Mouse (Mus musculus) lung, adult 2 months (tissue): ENCODE results near the gene Tprg. TPM values are rescaled to one million over a fixed set of nuclear protein-coding genes. Genes with fewer than 3 reads are reported as not detected.

ENCODE experiments used
- DNase-seq: peaks from one replicate; pipeline ENCODE4 v3.0.0; 2022
- H3K4me1 ChIP-seq: fragments of 200-500 bp; 2 replicates; pipeline ENCODE4 v1.6.1; 2011; ENCODE audit warnings: low read length; ENCODE audit not compliant: control insufficient read depth, insufficient read depth
- H3K4me3 ChIP-seq: fragments of 200-500 bp; replicated peaks from 2 replicates; pipeline ENCODE3; 2011; ENCODE audit warnings: low read depth, mild to moderate bottlenecking, control low read depth, low read length; ENCODE audit errors: extremely low read depth
- CTCF ChIP-seq: fragments of 200-500 bp; IDR thresholded peaks from 2 replicates; pipeline ENCODE4 v1.5.1; 2011; ENCODE audit warnings: mild to moderate bottlenecking, low read length, control low read depth; ENCODE audit not compliant: insufficient read depth
- POLR2A ChIP-seq: fragments of 200-500 bp; IDR thresholded peaks from 2 replicates; pipeline ENCODE4 v1.6.1; 2011; ENCODE audit warnings: low read depth, mild to moderate bottlenecking, control low read depth, low read length, borderline replicate concordance; ENCODE audit errors: extremely low read depth
- WGBS: fragments of 180-500 bp; shearing (Covaris S2); methylation state at CpG from one replicate; pipeline ENCODE4 v1.1.7; 2018; 5-methylcytosine and 5-hydroxymethylcytosine counted together
- polyA plus RNA-seq: library from polyadenylated mRNA; depleted of rRNA; stranded (reverse); fragments of >200 nt; gene quantifications from 2 replicates; pipeline ENCODE4 v1.2.3, GENCODE M21; 2012

The Tprg gene
- polyA plus RNA-seq, 1 experiment: 2.6 TPM

DNA sequence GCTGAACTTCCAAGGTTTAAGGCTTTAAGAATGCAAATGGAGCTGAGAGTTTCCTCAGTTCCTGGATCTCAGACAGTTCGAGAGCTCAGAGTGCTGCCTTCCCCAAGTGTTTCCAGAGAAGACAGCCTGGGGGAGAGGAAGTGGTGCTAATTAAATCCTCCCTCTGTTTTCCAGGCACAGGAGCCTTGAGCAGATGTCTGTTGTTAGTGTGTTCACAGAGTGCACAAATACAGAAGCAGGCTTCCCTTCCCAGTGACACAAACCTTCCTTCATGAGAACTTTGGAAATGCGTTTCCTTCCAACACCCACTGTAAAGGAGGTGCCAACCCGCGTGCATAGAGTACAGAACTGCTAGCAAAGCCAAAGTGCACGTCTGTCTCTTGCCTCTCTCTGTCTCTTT is 27.4 kb downstream of the Tprg start:
- no peak for TF ChIP-seq CTCF
- TF ChIP-seq POLR2A: no peak
- WGBS: 68% methylated on average over 5 of the region's 5 CpGs

DNA sequence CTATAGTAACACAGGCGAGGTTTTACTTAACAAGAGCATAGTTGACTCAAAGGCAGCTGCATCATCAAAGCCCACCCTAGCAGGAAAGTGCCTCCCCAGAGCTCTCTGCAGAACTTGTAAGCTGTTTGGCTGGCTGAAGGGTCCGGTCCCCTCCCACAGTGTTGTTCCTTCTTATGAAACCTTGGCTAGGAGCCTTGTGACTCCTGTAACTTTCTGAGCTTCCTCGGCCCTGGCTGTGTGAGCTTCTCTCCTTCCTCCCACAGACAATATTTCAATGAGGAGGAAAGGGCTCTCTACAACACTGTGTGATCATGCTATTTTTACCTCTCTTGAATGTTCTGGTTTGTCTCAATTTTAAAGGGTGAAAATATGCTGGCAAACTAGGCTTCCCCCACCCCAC is 28.5 kb downstream of the Tprg start:
- no peak for TF ChIP-seq CTCF
- TF ChIP-seq POLR2A: no peak
- no peak for DNase-seq
- H3K4me3 ChIP-seq: no peak overlapping the region
- WGBS: 57% methylated on average over 3 of the region's 3 CpGs
- H3K4me1 ChIP-seq: no peaks in the 10 kb centered on the region

More for the DNA sequence above, 27.4 kb downstream of the Tprg start:
- Histone ChIP-seq H3K4me1 (no peaks in the 10 kb centered on the region), H3K4me3 (no peak overlapping the region)
- DNase-seq: no peak

DNA sequence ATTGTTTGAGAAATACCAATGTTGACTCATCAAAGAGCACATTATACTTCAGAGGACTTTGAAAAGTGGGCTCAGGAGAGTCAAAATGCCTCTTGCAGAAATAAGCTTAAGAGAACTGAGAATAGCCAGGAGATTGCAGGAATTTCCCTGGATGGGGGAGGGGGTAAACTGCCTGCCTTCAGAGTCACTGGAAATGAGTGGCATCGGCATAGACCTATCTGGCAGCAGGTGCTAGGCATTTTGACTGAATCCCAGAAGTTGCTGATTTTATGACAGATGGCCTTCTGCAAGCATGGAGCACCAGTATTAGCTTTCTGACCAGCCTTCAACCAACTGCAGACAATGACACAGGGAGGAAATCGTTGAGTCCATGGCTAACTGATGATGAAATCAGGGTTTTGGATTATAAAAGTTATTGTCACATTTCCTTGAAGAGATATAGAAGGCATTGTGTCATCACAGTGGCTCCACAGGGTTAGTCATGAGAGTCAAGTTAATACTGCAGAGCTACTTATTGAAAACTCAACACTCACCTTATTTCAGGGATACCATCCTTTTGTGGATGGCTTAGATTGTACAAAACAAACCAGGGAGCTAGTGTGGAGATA is 39.1 kb downstream of the Tprg start:
- Histone ChIP-seq H3K4me3 (no peak overlapping the region), H3K4me1 (no peaks in the 10 kb centered on the region)
- TF ChIP-seq POLR2A (no peak), CTCF (no peak)
- WGBS: 62% methylated on average over 2 of the region's 2 CpGs
- no peak for DNase-seq

DNA sequence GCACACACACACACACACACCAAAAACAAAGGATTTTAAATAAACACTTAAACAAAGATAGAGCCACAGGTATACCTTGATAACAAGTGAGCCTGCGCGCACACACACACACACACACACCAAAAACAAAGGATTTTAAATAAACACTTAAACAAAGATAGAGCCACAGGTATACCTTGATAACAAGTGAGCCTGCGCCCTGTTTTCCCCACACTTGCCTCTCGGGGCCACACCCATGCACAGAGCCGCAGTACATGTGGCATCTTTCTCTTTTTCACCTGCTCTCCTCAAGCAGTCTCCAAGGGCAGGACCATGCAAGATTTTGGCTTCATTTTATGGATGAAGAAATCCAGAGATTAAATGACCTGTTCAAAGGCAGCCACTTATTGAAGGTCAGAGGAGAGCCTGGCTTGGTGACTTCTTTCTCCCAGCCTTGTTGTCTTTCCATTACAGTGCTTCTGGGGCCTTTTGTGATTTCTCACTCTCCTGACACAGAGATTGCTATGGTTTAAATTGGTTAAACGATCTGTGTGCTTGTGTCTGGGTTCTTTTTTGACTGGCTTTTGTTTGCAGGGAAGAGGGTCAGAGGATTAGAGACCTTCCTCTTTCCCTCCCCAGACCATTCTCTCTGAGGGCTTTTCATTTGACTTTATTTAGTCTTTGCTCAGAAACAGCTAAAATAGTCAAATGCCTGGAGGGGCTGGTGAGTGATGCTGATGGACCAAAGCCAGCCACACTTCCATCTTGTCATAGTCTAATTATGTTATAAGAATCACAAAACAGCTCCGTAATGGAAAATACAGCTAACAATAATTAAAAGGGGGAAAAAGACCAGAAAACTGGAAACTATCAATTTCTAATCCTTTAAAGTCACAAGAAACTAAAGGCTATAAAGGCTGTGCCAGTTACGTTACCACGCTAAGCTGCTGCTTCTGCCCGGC is 46.9 kb downstream of the Tprg start:
- no peak overlapping the region for H3K4me3 ChIP-seq
- no peak for DNase-seq
- TF ChIP-seq POLR2A: no peak
- no peak for TF ChIP-seq CTCF
- H3K4me1 ChIP-seq: no peaks in the 10 kb centered on the region
- WGBS: 79% methylated on average over 10 of the region's 10 CpGs

DNA sequence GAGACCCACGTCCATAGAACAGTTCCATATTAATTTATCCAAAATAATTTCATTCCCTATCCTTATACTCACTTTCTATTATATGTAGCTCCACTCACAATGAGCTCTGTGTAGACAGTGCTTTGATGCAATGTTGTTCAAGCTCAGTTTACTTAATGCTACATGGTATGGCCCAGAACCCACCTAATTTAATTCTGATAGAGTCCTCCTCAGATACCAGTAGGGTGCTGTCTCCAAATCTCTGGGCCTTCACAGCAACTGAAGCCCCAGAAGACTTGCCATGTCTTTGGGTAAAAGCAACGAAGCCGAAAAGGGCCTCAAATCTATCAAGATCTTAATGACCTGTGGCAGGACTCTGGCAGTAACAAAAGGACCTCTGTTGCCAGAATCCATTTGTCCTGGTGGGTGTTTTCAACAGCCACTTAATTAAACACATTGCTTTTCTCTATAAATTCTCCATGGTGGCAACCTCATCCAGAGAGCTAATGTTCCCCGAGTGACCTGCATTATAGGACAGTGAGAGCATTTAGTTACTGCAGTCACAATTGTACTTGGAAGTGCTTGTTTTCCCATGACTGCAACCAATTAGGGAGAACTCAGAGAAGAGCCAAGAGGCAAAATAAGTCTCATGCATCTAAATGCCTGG is 48.6 kb downstream of the Tprg start:
- TF ChIP-seq CTCF: no peak
- no peak for TF ChIP-seq POLR2A
- Histone ChIP-seq H3K4me1 (no peaks in the 10 kb centered on the region), H3K4me3 (no peak overlapping the region)
- DNase-seq: no peak
- WGBS: 54% methylated on average over 4 of the region's 4 CpGs

DNA sequence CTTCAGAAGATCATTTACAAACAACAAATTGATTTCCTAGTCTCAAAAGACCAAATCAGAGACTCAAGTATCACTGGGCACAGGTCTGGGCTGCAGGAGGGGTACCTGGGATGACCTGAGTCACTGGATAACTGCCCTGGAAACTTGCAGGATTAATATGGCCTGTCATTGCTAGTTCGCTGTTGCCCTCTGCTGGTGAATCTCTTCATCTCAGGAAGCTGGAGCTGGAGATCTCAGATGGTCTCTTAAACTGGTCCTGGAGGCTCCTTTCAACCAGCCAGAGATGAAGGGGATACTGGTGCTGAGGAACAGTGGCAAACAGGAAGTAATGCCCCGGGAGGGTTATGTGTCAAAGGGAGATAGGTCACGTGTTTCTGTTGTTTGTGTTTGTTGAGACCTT is 63.0 kb downstream of the Tprg start:
- Histone ChIP-seq H3K4me3 (no peak overlapping the region), H3K4me1 (no peaks in the 10 kb centered on the region)
- TF ChIP-seq POLR2A (no peak), CTCF (peak; percentile 48)
- 3% methylated on average over 3 of the region's 3 CpGs for WGBS
- peak; percentile 34 for DNase-seq

DNA sequence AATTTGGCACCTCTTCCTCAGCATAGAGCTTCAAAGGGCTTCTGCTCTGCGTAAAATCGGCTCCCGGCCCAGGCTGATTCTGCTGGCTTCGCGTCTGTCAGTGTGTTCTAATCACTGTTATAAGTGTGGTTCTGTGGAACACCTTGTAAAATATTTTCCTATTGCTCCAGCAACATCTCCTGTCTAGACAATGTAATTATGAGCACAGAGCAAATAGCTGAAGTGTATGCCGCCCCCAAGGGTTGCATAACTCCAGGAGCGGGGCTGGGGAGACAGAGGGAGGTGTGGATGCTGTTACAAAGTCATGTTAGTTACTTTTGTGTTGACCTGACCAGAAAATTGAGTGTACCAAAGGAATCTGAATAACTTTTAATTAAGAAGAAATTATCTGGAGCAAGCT is 81.2 kb downstream of the Tprg start:
- Histone ChIP-seq H3K4me3 (no peak overlapping the region), H3K4me1 (no peaks in the 10 kb centered on the region)
- DNase-seq: no peak
- WGBS: 62% methylated on average over 7 of the region's 7 CpGs
- no peak for TF ChIP-seq CTCF
- no peak for TF ChIP-seq POLR2A

DNA sequence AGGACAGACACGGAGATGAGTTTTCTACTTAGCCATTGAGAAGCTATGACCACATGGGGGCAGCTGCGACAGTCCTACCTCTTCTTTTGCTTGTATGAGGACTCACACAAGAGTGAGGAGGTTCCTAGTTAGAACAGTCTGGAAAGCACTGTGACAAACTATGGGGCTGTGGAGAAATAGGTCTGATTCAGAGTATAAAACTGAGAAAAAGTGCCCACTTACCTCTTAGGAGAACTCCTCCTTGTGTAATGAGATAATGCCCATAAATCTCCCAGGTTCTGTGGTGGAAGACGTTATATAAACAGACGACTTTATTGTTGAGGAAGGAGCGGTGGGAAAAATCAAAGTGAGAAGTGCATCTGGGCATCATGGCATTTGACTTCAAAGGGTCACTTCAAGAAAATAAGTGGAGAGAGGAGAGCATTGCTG is 83.4 kb downstream of the Tprg start:
- H3K4me3 ChIP-seq: no peak overlapping the region
- no peak for TF ChIP-seq CTCF
- TF ChIP-seq POLR2A: no peak
- H3K4me1 ChIP-seq: no peaks in the 10 kb centered on the region; the same call in 1 of the 2 replicates
- DNase-seq: no peak
- WGBS: 35% methylated on average over 5 of the region's 5 CpGs

DNA sequence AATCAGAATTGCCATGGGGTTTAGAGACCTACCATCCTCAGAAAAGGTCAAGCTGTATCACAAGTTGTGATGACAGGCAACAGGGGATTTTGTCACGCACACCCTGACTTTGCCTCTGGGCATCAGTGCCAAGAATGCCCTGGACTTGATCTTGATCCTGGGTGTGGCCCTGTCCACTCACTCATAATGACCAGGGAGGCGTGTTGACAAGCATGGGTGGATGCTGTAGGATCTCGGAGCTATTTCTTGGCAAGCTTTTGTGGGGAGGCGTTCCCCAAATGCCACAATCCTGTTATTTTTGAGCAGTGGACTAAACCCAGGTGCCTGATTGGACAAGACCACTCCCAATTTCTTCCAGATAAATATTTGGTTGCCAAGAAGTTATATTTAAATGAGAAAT is 87.5 kb downstream of the Tprg start:
- TF ChIP-seq POLR2A (no peak), CTCF (no peak)
- no peak for DNase-seq
- 66% methylated on average over 4 of the region's 4 CpGs for WGBS

DNA sequence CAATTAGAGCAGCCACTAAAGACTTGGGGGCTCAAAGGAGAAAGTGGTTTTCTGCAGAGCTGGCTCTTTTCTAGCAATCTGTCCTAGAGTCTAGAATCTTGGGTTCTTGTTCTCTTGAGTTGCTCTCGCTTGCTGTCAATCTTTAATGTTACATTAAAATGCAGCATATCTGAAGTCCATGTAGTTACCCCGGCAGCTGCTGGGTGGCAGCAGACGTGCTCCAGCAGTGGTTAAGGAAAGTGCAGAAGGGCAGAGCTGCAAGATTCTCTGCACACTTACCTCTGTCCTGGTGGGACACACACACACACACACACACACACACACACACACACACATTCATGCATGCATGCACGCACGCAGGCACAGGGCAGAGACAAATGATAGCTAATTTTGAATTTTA is 88.2 kb downstream of the Tprg start:
- peak; percentile 9 for DNase-seq
- peak; percentile 45 for TF ChIP-seq CTCF
- TF ChIP-seq POLR2A: no peak
- WGBS: 63% methylated on average over 5 of the region's 5 CpGs
- H3K4me3 ChIP-seq: no peak overlapping the region
- H3K4me1 ChIP-seq: no peaks in the 10 kb centered on the region; the same call in 1 of the 2 replicates

More for the DNA sequence above, 87.5 kb downstream of the Tprg start:
- Histone ChIP-seq H3K4me1 (no peaks in the 10 kb centered on the region; the same call in 1 of the 2 replicates), H3K4me3 (no peak overlapping the region)
